In genomic region chr8:82973331-82973730, GRCm38 (mm10) we compare ENCODE assay signal across 10 mouse cellular contexts.
DNase-seq lines count a peak whose midpoint lies in the region; ATAC-seq lines count a peak whose summit lies in the region.
"Had no signal": no experiment of that assay in that cellular context is flagged by ENCODE, and none has a peak within 500 bp of the region (broad histone marks: within the 10 kb centered on the region; RNA-seq: fewer than 3 reads in every experiment).

No protein-coding gene starts in this region.

- H3K4me3 ChIP-seq in embryonic facial prominence, embryonic 13.5 days: no peak overlapping the region
- H3K4me3 ChIP-seq in limb, embryonic 15.5 days: no peak overlapping the region

- no peaks in the 10 kb centered on the region for H3K9me3 ChIP-seq in embryonic facial prominence, embryonic 13.5 days
- H3K9me3 ChIP-seq in limb, embryonic 15.5 days: no peaks in the 10 kb centered on the region
- H3K9me3 ChIP-seq: G1E had no signal

- ATAC-seq in embryonic facial prominence, embryonic 13.5 days (ENCODE audit: insufficient number of reproducible peaks, insufficient read depth, low FRiP score, low TSS enrichment, low read depth): peak; percentile 69; the same call in 1 of the 2 replicates
- peak; percentile 58; the same call in 1 of the 2 replicates for ATAC-seq in limb, embryonic 15.5 days (ENCODE audit: insufficient number of reproducible peaks, low FRiP score, low TSS enrichment, low read depth)
- ATAC-seq in erythroid progenitor cell, adult 5-6 weeks (replicated peaks; ENCODE audit: low FRiP score, poor library complexity, severe bottlenecking): no peak

- DNase-seq in layer of hippocampus, adult 18-20 months (ENCODE audit: low spot score in 2 of 2): peak; percentile 19 to 47
- DNase-seq in layer of hippocampus, adult 11-12 months (ENCODE audit: low spot score): no peak
- peak; percentile 31 for DNase-seq in embryo, embryonic 10.5 days (ENCODE audit: low spot score)
- DNase-seq in testis, postnatal 14 days (ENCODE audit: low spot score): no peak
- DNase-seq: adrenal gland, postnatal 14 days; right cerebral cortex, adult 18-20 months had no signal

- WGBS in embryonic facial prominence, embryonic 13.5 days: 25% methylated on average over 4 of the region's 4 CpGs
- WGBS in limb, embryonic 15.5 days: 29% methylated on average over 4 of the region's 4 CpGs

- H3K9ac ChIP-seq in embryonic facial prominence, embryonic 13.5 days: no peak overlapping the region
- H3K9ac ChIP-seq in limb, embryonic 15.5 days: no peak overlapping the region

- no peaks in the 10 kb centered on the region for H3K27me3 ChIP-seq in embryonic facial prominence, embryonic 13.5 days
- no peaks in the 10 kb centered on the region for H3K27me3 ChIP-seq in limb, embryonic 15.5 days

- peaks cover 41% of the 10 kb centered on the region for H3K4me1 ChIP-seq in embryonic facial prominence, embryonic 13.5 days
- H3K4me1 ChIP-seq in limb, embryonic 15.5 days: peaks cover 30% of the 10 kb centered on the region

- H3K36me3 ChIP-seq in embryonic facial prominence, embryonic 13.5 days: no peaks in the 10 kb centered on the region
- H3K36me3 ChIP-seq in limb, embryonic 15.5 days: no peaks in the 10 kb centered on the region
- H3K36me3 ChIP-seq: G1E had no signal

- peak overlapping the region; percentile 48; the same call in 1 of the 2 replicates for H3K27ac ChIP-seq in embryonic facial prominence, embryonic 13.5 days
- H3K27ac ChIP-seq in limb, embryonic 15.5 days: no peak overlapping the region

- no peak overlapping the region for H3K4me2 ChIP-seq in embryonic facial prominence, embryonic 13.5 days
- no peak overlapping the region for H3K4me2 ChIP-seq in limb, embryonic 15.5 days

Comparison
In these comparisons a context has a peak if more than half of its experiments do, and no peak if none do; other contexts are left out.
1. DNase-seq: peak in layer of hippocampus, adult 18-20 months (2 of 2) and embryo, embryonic 10.5 days (single experiment); none in layer of hippocampus, adult 11-12 months (single experiment) and testis, postnatal 14 days (single experiment).